Mouse (Mus musculus) bone marrow, adult 2 months (tissue): ENCODE data around the gene Mrvi1.

Experiments
- CTCF ChIP-seq: fragments of 200-500 bp; IDR thresholded peaks from 2 replicates; pipeline ENCODE4 v1.5.1; 2011; ENCODE audit warnings: low read length, control low read depth; ENCODE audit not compliant: control insufficient read depth, insufficient read depth
- POLR2A ChIP-seq: fragments of 200-500 bp; IDR thresholded peaks from 2 replicates; pipeline ENCODE4 v1.6.1; 2011; ENCODE audit warnings: low read depth, mild to moderate bottlenecking, control low read depth, low read length, borderline replicate concordance; ENCODE audit not compliant: control insufficient read depth

- TF ChIP-seq CTCF (no peak), POLR2A (no peak)
Measured at GRCm38 (mm10) chr7:110881746-110882333, 100.4 kb downstream of the Mrvi1 start.
